Mouse (Mus musculus): ENCODE measurements around the gene Xaf1.

DNA sequence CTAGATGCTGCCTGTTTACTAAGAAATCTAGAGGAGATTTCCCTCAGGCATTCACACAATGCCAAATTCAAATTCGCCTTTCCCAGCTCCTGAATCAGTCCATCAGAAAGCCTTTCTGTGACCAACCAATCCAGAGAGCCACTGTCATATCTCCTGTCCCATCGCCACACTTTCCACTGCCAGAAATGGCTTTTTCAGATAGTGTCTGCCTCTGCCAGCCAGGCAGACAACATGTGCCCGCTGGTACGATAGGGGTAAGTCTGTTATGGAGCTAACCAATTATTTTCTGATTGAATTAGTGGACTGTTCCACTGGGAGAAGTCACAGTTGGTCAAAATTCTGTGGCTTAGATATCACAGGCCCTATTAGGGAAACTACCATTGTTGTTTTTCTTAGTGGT, 33.2 kb downstream of the Xaf1 start:
- TF ChIP-seq POLR2A (IDR thresholded peaks at IDR 0.05; ENCODE audit: control insufficient read depth, extremely low read depth, insufficient read depth, low read length, poor library complexity) (no peak), CTCF (IDR thresholded peaks at IDR 0.05; ENCODE audit: borderline replicate concordance, control insufficient read depth, extremely low read depth, insufficient read depth, low read length, poor library complexity) (no peak)
